Mouse (Mus musculus): ENCODE data around the gene Pld4. TPM values are rescaled to one million over a fixed set of nuclear protein-coding genes. Genes with fewer than 3 reads are reported as not detected.

Gene Pld4
- 8.3 TPM for polyA plus RNA-seq (2014; fragmentation: Illumina TruSeq; extraction: RNeasy Lipid Tissue Mini Kit (QIAGEN cat#74804); ENCODE audit: low read depth, low replicate concordance)

DNA sequence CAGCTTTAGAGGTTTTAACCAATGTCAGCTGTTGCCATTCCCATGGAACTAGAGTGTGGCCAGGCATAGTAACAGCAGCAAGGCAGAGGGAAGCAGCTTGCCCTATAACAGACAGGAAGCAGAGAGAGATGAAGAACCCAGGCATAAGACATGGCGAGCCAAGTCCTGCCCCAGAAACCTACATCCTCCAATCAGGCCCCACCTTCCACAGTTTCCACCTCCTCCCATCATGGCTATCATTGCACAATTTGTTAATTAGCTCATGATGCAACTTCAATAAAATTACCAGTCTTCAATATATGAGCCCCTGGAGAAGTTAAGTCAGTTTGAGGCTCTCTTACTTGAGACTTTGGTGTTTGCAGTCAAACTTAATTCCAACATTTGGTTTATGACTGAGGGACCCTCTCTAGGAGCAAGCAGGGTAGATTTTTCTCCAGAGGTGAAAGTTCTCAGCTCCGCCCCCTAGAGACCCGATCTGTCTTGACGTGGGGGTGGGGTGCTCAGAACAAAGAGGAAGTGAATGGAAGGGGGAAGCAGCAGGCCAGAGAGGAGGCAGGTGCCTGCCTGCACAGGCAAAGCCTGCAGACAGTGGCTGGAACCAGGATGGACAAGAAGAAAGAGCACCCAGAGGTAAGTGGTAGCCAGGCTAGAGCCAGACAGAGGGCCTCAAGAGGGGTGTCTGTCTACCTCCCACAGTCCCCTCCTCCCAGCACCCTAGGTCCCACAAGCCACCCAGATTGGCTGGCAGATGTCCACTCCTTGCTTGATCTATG, at the start of gene Pld4:
Pld4 (plus strand) TSS at position 502 of the 773 bp plus-strand sequence.

DNA sequence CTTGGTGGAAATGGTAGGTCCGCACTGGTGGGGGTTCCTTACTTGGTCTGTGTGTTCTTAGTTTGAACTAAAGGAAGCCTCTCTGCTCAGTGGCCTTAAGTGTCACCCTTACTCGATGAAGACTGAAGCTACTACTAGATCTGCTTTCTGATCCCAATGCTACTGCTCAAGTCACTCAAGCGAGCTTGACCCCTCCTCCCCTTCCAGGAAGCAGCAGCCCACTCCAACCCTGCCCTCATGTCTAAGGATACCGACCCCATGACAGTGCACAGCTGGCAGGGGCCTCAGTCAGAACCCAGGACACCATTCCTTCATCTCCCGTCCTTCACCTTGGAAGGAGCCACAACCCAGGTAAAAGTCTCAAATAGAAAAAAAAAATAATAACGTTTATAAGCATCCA, 40.2 kb upstream of the Pld4 start, which contains the start of gene Cep170b:
Cep170b (plus strand) TSS at position 240 of the 400 bp plus-strand sequence.

DNA sequence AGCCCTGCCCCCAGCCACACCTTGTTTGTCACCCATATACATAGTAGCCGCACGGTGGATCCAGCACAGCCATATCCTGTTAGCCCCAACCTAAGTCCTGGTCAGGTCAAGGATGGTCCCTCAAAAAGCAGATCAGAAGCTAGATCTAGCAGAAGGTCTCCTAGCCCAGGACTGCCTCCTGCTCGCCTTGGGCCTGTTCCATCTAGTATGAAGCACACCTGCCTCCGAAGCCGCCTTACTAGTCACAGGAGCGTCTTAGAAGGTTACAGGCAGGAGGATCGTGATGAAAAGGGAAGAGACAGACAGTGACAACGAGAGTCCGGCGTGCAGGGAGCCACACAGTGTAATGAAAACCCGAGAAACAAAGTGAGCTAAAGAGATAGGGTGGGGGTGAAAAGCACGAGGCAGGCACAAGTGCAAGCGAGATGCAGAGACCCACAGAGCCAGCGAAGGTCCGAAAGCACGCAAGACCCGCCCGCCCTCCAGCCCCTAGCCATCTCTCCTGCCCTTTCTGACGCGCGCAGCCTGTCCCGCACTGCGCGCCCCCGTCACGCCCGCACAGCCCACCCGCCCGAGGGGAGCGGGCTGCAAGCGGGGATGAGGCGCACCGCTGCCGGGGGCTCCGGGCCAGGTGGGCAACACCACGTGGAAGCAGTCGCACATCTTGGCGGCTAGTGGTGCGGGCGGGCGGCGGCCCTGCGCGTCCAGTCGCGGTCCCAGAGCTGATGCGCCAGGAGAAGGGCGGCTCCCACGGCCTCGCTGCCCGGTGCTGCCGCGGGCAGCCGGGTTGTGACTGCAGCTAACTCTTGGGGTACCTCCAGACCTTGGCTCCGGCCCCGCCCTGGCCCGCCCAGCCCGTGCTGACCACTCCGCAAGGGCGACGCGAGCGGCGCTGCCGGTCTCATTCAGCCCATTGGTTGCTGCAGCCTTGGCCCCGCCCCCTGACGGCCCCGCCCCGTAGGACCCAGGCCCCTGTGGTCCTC, 41.7 kb downstream of the Pld4 start, which contains the start of gene Ahnak2:
Ahnak2 (minus strand) TSS at position 794 of the 983 bp plus-strand sequence.

DNA sequence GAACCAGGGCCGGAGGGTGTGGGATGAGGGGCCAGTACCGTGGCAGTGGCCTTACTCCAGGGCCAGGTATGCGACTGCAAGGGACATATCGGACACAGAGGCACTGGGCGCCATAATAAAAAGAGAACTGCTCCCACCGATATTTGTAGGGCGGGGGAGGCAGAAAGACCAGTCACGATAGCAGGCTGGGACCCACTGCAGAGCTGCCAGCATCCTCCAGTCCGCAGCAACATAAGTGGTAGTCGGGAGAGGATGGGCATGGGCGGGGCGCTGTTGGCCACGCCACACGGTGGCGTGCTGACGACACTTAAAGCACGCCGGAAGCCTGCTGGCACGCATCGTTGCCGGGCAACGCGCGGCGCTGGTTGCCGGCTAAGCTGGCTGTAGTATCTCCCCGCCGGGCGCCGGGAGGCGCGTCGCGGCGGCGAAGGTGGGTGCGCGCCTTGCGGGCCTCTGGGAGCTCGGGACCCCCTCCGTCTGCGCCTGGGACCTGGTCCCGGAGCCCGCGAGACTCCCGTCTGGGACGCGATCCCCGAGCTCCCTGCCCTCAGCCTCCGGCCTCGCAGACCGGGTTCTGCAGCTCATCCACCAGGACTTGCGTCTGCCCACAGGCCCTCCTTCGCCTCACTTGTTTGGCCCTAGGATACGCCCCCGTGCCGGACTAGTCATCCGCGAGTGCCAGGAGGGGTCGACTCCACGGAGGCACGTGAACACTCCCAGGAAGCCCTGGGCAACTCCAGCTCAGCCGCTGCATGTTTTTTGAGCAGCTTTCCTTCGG, 48.3 kb downstream of the Pld4 start, which contains the start of gene Clba1:
Clba1 (plus strand) TSS at position 351 of the 778 bp plus-strand sequence.

Other genes with a start within 250 kb of the Pld4 start
- not detected for gene Tmem179, start 243.9 kb upstream of the Pld4 start, polyA plus RNA-seq (2014; fragmentation: Illumina TruSeq; extraction: RNeasy Lipid Tissue Mini Kit (QIAGEN cat#74804); ENCODE audit: low read depth, low replicate concordance)
- gene Inf2, start 171.9 kb upstream of the Pld4 start, polyA plus RNA-seq (2014; fragmentation: Illumina TruSeq; extraction: RNeasy Lipid Tissue Mini Kit (QIAGEN cat#74804); ENCODE audit: low read depth, low replicate concordance), result 15.4 TPM
- gene Adssl1, start 140.6 kb upstream of the Pld4 start, polyA plus RNA-seq (2014; fragmentation: Illumina TruSeq; extraction: RNeasy Lipid Tissue Mini Kit (QIAGEN cat#74804); ENCODE audit: low read depth, low replicate concordance), result 119 TPM
- gene Siva1, start 116.0 kb upstream of the Pld4 start, polyA plus RNA-seq (2014; fragmentation: Illumina TruSeq; extraction: RNeasy Lipid Tissue Mini Kit (QIAGEN cat#74804); ENCODE audit: low read depth, low replicate concordance), result 35.2 TPM
- gene Akt1, start 85.8 kb upstream of the Pld4 start, polyA plus RNA-seq (2014; fragmentation: Illumina TruSeq; extraction: RNeasy Lipid Tissue Mini Kit (QIAGEN cat#74804); ENCODE audit: low read depth, low replicate concordance), result 155 TPM
- 4.8 TPM for gene Zbtb42, start 81.8 kb upstream of the Pld4 start, polyA plus RNA-seq (2014; fragmentation: Illumina TruSeq; extraction: RNeasy Lipid Tissue Mini Kit (QIAGEN cat#74804); ENCODE audit: low read depth, low replicate concordance)
- 9.3 TPM for gene Cep170b, start 40.2 kb upstream of the Pld4 start, polyA plus RNA-seq (2014; fragmentation: Illumina TruSeq; extraction: RNeasy Lipid Tissue Mini Kit (QIAGEN cat#74804); ENCODE audit: low read depth, low replicate concordance)
- 10.2 TPM for gene Ahnak2, start 42.0 kb downstream of the Pld4 start, polyA plus RNA-seq (2014; fragmentation: Illumina TruSeq; extraction: RNeasy Lipid Tissue Mini Kit (QIAGEN cat#74804); ENCODE audit: low read depth, low replicate concordance)
- 2.9 TPM for gene Clba1, start 48.3 kb downstream of the Pld4 start, polyA plus RNA-seq (2014; fragmentation: Illumina TruSeq; extraction: RNeasy Lipid Tissue Mini Kit (QIAGEN cat#74804); ENCODE audit: low read depth, low replicate concordance)
- gene Cdca4, start 68.8 kb downstream of the Pld4 start, polyA plus RNA-seq (2014; fragmentation: Illumina TruSeq; extraction: RNeasy Lipid Tissue Mini Kit (QIAGEN cat#74804); ENCODE audit: low read depth, low replicate concordance), result 6.0 TPM
- 0.47 TPM for gene Gpr132, start 107.6 kb downstream of the Pld4 start, polyA plus RNA-seq (2014; fragmentation: Illumina TruSeq; extraction: RNeasy Lipid Tissue Mini Kit (QIAGEN cat#74804); ENCODE audit: low read depth, low replicate concordance)
- 19.3 TPM for gene Jag2, start 169.1 kb downstream of the Pld4 start, polyA plus RNA-seq (2014; fragmentation: Illumina TruSeq; extraction: RNeasy Lipid Tissue Mini Kit (QIAGEN cat#74804); ENCODE audit: low read depth, low replicate concordance)
- gene Nudt14, start 181.5 kb downstream of the Pld4 start, polyA plus RNA-seq (2014; fragmentation: Illumina TruSeq; extraction: RNeasy Lipid Tissue Mini Kit (QIAGEN cat#74804); ENCODE audit: low read depth, low replicate concordance), result 9.4 TPM
- 21.7 TPM for gene Btbd6, start 215.8 kb downstream of the Pld4 start, polyA plus RNA-seq (2014; fragmentation: Illumina TruSeq; extraction: RNeasy Lipid Tissue Mini Kit (QIAGEN cat#74804); ENCODE audit: low read depth, low replicate concordance)
- gene Brf1, start 240.0 kb downstream of the Pld4 start, polyA plus RNA-seq (2014; fragmentation: Illumina TruSeq; extraction: RNeasy Lipid Tissue Mini Kit (QIAGEN cat#74804); ENCODE audit: low read depth, low replicate concordance), result 27.8 TPM

All from heart, adult 10 weeks (tissue).